Mouse (Mus musculus) embryonic facial prominence, embryonic 10.5 days (tissue): ENCODE results near the gene Zfp937. TPM values are rescaled to one million over a fixed set of nuclear protein-coding genes. Genes with fewer than 3 reads are reported as not detected.

Experiments
- polyA plus RNA-seq: library from polyadenylated mRNA; unstranded; fragments of >200 nt; fragmentation: Nextera tagmentation; extraction: Ambion mirVana; gene quantifications from 2 replicates; pipeline ENCODE4 v1.2.1, GENCODE M21; 2016

The Zfp937 gene
- polyA plus RNA-seq, 1 experiment from 2014 or later, result 11.2 TPM

Other genes starting within 250 kb of the Zfp937 start
- gene Zfp120, start 81.4 kb upstream of the Zfp937 start, polyA plus RNA-seq, result 5.3 and 5.5 TPM in 2 replicates
- gene Gm10770, start 38.4 kb upstream of the Zfp937 start, polyA plus RNA-seq, result not detected in 2 replicates
- not detected in 2 replicates for gene Gm14139, start 36.3 kb upstream of the Zfp937 start, polyA plus RNA-seq
- 5.5 and 5.9 TPM in 2 replicates for gene Gm21994, start 37.5 kb downstream of the Zfp937 start, polyA plus RNA-seq
- not detected in 2 replicates for gene Gm14124, start 39.4 kb downstream of the Zfp937 start, polyA plus RNA-seq
- 2.6 and 3.3 TPM in 2 replicates for gene Gm10130, start 105.6 kb downstream of the Zfp937 start, polyA plus RNA-seq
- 9.4 and 9.9 TPM in 2 replicates for gene 3300002I08Rik, start 144.7 kb downstream of the Zfp937 start, polyA plus RNA-seq
- gene Zfp442, start 233.4 kb downstream of the Zfp937 start, polyA plus RNA-seq, result 10.0 and 10.9 TPM in 2 replicates